Mouse (Mus musculus): ENCODE results near the gene Pon3.

Pon3 gene

DNA sequence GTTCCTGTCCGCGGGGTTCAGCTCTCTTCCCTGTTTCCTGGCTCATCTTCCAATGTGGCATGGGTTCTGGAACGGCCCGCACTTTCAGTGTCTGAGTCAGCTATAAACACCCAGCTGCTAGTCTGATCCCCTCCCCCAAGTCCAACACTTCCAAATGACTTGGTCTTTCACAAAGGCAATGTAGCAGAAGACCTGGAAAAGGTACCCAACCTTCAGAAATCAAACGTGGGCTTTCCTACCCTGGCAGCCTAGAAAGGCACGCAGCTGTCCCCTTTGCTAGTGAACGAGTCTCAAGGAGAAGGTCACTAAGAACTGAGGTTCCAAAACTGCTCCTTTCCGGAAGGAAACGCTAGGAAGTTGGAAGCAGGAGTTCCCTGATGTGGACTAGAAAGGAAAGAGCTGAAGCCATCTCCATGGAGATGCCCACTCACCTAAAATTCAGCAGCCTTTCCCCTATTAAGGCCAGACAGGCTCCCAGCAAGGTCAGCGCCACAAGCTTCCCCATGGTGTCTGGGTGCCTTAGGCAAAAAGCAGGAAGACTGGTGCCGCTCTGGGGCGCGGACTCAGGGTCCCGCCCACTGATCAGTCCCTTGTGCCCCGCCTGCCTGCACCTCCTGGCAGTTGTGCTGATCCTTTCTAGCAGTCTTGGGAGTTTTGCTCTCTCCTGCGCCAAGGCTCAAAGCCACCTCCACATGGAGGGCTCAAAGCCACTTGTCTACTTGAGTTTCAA is at the start of gene Pon3:
Gene Pon3 (minus strand): TSS at position 565 of the 730 bp plus-strand sequence.
- no peak for DNase-seq (ENCODE audit: low read depth, low spot score)

DNA sequence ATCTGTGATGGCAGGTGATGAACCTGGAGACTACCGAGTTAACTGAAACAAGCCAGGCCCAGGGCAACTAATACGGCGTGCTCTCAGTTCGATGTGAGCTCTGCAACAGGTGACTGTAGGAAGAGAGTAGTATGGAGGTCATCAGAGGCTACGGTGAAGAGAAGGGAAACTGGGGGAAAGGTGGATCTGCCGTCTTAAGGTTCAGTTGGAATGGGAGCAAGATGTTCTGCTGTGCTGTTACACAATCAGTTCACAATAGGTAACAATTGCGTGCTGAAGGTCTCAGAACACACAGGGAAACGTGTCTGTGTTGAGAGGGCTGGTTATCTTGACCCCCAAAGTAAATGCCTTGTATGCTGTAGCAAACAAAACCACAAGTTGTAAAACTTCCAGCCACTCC is 48.9 kb upstream of the Pon3 start:
- no peak for DNase-seq (ENCODE audit: low read depth, low spot score)

DNA sequence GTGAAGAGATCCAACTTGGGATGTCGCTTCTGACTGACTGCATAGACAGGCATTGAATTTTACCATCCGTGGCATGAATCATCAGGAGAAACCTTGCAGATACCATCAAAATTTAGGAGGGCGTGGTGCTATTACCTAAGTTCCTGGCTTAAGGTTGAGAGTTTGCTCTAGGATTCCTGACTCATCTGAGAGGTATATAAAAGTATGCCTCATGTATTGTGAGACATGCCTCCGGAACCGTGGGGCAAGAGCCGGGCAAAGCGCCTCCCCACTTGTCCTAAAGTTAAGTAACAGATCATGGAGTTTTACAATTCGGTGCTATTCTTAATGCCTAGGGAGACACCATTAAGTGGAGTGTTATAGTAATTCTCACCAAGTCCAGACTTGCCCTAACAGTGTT is 44.5 kb upstream of the Pon3 start:
- DNase-seq (ENCODE audit: low read depth, low spot score), result no peak

DNA sequence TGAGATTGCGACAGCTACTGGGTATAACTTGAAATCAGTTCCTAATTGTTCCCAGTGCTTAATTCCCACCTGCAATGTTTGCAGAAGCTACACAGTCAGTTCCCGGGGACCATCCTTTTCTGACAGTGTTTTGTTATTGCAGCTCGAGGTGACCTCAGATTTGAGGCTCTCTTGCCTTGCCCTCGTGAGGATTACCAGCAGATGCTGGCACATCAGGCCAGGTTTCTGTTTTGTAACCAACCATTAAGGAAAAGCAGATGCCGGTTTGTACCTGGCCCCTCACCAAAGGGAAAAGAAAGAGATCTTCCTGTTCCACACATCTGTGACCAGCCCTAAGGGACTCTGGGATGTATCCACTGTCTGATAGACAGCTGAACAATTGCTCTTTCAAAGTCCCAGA is 43.5 kb upstream of the Pon3 start:
- DNase-seq (ENCODE audit: low read depth, low spot score), result no peak

DNA sequence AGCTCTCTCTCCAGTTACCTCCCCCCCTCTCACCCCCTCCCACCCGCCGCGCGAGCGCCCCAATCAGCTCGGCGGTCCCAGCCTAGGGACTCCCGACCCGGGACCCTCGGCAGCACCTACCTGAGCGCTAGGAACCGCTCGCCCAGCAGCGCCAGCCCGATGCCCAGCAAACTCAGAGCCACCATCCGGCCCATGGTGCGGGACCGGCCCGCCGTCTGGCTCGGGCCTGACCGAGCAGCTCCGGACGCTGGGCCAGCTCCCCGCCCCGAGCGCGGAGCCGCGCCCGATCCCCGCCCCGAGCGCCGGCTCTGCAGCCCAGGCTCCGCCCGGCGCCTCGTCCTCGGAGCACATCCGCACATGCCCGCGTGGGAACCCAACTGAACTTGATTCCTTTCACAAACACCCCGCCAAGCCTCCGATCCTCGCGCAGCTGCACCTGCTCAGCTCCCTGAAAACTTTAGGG is 42.0 kb upstream of the Pon3 start, which contains the start of gene Pon2:
Gene Pon2 (minus strand): TSS at position 364 of the 463 bp plus-strand sequence.
- no peak for DNase-seq (ENCODE audit: low read depth, low spot score)

DNA sequence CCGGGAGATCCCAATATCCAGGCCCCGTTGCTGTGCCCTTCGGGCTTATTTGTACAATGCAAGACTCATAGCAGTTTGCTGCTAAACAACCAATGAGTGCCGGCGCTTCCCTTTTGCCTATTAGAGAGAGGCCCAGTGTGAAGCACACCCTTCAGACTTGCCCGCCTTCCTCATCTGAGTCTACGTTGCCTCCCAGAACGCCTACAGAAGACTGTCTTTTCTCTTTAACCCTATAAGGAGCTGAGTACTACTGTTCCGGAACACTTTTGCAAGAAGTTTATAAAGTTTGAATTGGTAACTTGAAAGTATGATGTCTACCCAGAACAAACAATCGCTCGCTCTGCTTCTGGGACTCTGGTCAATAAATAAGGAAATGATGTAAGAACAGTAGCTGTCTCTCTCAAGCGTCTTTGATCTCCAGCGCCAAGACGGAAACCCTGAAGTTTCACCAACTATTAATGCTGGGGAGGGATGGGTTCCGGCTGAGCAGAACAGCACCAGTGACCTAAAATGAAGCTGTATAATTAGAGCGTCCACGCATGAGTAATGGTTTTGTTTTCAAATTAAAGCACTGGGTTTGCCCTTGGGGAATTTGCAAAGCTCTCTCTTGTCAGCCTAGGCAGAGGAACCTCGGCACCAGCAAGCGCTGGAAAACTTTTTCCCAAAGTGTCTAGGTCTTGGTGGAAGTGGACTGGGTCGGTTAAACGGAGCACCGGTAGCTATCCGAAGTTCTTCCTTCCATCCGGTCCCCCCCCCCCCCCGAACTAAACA is 41.4 kb upstream of the Pon3 start:
- peak; percentile 20 for DNase-seq (ENCODE audit: low read depth, low spot score)

DNA sequence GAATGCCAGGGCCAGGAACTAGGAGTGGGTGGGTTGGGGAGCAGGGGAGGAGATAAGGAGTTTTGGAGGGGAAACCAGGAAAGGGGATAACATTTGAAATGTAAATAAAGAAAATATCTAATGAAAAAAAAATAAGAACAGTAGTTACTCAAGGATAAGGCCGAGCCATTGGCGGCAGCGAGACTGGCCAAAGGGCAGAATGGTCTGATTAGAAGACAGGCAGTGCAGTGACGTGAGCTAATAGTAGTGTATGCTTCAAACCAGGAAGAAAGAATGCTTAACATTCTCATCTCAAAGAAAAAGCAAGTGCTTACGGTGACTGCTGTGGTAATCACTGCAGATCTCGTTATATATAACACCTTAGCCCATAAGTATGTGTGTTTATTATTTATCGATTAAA is 40.0 kb upstream of the Pon3 start:
- no peak for DNase-seq (ENCODE audit: low read depth, low spot score)

DNA sequence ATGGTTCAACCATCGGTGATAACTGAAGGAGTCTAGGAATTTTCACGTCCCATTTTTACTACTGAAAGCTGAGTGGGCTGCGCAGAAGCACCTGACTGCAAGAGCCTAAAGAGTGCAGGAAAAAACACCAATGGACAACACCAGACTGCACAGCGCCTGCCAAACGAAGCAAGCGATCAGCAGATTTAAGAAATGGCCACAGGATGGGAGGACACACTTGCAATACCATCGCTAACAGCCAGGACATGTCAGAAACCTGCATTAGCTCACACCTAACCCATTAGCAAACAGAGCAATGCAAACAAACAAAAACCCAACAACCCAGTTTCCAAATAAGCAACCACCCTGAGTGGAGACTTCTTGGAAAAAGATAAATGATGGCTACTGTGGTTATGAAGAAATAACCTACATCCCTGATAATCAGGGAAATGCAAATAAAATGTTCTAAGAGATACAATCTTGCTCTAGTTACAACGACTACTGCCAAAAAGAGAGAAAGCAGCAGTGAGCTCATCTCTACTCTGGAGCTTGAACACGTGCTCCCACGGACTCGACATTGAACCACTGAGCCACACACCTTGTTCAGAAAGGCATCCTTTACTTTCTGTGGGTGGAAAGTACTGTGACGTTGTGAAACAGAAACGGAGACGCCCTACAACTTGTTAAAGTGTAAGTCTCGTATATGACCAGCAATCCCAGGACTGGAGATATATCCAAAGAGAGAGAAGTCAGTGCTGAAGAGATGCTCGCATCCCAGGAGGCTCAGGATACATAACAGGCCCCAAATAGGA is 38.8 kb upstream of the Pon3 start:
- DNase-seq (ENCODE audit: low read depth, low spot score), result no peak

DNA sequence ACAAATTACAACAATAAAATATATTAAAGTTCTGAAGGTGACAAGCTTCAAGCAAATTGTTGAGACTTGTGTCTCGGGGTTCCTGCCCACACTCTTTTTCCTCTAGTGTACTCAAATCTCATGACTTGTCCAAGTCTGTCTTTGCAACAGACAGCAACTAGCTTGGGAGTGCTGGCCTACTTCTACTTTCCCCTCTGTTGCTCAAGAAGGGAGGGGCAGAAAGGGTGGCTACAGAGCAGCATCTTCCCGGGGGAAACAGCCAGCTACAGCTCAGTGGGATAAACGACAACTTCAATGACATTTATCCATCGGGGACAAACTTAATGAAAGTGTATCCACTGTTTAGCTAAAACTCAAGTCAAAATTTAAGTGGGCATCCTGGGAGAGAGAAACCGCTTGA is 36.8 kb upstream of the Pon3 start:
- no peak for DNase-seq (ENCODE audit: low read depth, low spot score)

DNA sequence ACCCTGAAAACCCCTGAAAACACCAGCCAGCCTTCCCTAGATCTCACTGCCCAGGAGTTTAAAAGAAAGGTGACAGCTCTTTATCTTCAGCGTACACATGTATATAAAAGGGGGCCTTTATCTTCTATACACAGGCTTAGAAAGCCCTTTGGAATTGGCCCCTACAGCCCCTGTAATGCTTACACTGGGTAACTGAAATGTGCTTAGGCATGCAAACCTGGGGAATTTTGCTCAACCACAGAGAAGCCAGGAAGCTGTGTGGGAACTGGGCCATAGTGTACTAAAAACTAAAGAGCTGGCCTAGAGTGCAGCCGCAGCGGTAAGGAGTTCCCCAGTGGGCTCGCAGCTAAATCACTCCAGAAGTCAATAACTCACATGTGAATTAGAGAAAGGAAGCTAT is 35.4 kb upstream of the Pon3 start:
- no peak for DNase-seq (ENCODE audit: low read depth, low spot score)

DNA sequence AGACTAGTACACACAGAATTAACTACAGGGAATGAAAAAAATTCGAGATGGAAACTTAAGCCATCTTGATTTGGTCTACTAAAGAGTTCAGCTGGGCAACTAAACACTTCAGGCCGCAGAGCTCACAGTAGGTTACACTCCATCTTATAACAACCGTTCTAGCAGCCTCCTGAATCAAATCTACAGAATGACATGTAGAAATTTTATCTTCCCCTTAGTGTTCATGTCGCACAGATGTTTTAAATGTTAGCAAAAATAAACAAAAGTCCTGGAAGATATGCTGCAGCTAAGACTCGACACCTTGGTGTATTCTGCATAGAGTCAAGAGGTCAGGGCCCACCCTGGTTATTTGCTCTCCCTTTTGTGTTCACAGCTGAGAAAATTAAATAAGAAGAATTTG is 31.8 kb upstream of the Pon3 start:
- DNase-seq (ENCODE audit: low read depth, low spot score), result no peak

DNA sequence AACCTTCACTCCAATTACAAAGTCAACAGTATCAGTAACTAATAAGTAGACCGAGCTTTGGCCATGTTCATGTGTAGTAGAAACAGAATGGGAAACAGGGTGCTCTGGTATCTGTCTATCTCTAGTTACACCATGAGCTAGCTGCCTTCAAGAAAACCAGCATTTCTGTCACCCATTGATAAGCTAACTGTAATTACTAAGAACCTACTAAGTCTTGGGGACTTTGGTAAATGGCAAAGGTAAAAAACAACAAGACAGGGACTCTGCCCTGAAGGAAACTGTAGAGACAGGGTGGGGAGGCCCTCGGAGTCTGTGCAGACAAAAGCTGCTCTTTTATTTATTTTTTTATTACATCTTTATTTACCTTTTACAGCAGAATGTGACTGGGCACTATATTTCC is 31.3 kb upstream of the Pon3 start:
- DNase-seq (ENCODE audit: low read depth, low spot score), result no peak

DNA sequence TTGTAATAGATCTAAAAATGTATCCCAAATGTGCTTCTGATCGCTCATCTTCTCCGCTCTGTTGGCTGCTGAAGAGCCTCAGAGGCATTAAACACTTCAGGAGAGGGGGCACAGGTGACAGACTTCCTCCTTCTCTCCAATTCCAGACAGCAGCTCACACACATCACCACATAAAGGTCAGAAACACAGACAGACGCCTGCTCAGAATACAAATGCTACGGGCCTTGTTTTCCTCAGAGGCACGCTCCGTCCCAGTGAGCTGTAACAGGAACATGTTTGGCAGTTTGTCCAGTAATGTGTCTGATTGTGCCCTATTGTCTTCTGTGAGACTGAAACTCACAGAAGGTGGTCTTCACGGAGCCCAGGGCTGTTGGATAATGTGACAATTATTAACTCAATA is 26.3 kb upstream of the Pon3 start:
- DNase-seq (ENCODE audit: low read depth, low spot score), result no peak

DNA sequence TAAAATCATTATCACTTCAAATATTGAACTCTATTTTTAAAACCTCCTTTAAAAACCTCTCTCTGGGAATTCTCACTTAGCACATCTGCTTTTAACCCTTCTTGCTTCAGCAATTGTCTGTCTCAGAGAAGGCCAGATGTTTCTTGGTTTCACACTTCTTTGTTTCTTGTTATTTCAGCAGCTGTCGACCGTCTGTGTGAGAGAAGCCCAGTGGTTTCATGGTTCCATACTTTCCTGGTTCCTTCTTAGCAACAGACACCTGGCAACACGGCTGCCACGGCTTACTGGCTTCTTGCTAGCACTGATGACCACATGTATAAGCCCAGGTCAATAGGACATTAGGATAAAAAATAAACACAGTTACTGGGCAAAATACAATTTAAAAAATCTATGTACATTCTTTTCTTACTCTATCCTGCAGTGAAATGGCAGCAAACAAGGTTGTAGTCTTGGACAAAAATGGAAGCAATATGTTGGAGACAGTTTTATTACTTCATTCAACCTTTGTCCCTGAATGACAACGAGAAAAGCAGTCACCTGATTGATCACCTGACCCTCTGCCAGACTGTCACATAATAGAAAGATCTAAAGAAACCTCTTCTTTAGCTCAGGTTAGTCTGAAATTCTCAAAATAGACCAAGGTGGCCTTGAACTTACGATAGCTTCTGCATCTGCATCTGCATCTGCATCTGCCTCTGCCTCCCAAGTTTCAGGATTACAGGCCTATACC is 24.7 kb upstream of the Pon3 start:
- DNase-seq (ENCODE audit: low read depth, low spot score), result no peak

DNA sequence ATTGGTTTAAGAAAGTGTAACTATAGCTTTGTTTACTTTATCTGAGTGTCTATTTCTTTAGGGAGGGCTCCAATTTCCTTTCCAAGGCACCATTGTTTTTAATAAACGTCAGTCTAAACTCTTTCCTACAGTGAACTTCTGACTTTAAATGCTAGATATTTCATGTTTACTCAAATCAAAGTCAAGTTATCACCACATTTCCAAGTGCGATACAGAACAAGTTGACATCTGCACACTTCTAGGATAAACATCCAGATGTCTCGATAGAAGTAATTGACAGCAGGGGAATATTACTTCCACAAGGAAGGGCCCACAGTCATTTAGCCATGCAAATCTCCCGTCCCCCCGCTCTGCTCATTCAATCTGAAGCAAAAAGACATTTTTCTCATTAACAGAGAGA is 21.9 kb upstream of the Pon3 start:
- no peak for DNase-seq (ENCODE audit: low read depth, low spot score)

DNA sequence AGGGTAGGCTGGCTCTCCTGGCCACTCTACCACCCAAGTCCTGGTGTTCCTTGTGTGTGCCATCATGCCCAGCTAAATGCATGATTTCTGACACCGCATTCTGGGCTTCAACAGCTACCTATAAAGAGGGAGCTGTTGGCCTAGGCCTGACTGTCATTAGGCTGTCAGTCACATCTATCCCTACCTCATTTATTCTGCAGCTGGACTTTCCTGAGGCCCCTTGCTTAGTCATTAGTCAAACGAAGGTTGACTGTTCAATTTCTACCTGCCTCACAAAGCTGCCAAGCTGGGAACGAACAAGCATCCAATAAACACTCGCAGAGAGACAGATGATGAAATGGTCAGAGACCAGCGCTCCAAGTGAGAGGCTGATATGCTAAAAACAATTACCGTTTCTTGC is 13.6 kb upstream of the Pon3 start:
- no peak for DNase-seq (ENCODE audit: low read depth, low spot score)

DNA sequence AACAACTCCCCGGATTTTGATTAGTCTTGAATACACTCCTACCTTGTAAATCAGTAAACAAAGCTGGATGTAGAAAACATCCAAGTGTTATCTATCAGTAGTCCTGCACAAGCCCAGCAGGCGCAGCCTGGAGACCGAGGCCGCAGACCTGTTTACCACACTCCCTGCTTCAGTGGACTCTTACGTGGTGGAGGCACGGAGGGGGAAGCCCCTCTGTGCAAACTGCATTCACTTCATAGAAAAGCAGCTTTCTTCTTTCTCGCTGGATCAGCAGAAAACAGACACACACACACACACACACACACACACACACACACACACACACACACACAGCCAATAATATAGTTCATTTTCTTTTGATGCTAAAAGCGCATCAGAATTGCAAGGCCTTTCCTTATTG is 8.7 kb upstream of the Pon3 start:
- DNase-seq (ENCODE audit: low read depth, low spot score), result no peak

DNA sequence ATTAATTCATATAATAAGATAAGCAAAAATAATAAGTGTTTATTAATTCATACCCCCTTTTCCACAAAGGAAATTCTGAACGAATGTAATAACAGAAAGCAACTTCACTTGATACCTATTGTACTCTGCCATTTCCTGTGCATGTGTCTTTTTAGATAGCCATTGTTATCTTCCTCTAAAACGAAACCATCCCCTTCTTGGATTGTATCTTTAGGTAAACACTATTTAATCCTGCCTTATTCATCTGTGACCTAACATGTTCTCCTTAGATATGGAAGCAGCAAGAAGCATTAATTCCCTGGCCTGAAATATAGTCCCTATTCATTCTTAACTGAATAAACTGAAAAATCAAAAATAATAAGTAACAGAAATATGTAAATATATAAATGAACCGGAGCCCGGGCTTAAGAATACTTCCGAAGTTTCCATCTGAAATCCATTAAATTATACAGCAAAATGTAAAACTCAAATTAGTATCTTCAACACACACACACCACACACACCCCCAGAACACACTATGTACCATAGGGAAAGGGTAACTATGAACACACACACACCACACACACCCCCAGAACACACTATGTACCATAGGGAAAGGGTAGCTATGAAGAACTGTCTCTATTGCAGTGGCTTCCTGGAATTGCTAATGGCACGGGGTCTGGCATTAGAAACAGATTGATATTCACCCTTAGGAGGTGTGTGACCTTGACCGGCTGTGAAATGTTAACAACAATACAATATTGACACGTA is 7.3 kb upstream of the Pon3 start:
- DNase-seq (ENCODE audit: low read depth, low spot score), result no peak

DNA sequence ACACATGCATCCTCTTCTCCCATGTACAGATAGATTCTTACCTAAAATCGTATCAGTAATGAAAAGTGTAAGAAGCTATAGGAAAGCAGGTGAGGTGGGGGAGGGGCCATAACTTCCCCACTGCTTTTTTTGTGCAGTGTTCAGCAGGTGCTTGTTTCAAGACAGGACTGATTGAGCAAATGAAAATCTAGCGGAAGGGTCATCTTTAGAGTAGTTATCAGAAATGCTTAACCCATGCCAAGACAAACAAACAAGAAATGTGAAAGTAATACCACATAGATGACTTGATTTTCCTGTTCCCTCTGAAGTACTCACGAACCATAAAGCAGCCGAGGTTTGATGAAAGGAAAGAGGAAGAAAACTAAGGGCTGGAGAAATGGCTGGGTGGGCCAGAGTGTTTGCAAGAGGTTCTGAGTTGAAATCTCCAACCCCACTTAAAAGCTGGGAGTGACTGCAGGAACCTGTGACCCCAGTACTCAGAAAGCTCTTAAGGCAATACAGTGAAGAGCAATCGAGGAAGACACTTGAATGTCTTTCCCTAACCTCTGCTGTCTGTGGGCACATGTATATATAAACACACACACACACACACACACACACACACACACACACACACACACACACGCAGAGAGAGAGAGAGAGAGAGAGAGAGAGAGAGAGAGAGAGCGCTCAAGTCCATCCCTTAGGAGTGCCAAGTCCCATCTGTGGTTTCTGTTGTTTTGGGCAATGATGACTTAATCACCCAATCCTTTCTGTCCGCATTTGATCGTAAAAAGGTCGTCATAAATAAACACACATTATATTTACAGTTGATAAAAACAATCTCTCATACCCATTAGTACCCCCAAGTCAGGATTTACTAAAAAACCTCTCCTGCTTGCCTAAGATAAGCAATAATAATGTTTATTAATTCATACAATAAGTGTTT is 6.5 kb upstream of the Pon3 start:
- DNase-seq (ENCODE audit: low read depth, low spot score), result no peak

DNA sequence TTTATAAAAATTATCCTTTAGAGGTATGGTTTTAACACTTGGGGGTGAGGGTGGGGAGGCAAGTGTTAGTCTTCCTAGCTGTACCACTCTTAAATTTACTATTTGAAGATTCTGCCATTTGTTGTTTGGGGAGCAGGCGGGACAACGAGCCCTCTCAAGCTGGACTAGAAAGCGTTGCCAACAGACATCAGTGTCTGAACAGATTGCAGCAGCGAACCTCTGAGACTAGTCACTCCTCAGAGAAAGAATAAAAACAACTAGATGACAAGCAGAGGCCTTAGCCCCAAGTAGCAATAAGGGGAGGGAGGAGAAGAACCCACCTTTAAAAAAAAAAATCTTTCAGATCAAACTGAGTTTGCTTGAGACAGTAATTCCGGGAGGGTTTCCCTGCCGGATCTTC is 795 bp downstream of the Pon3 start:
- no peak for DNase-seq (ENCODE audit: low read depth, low spot score)

Data from brain, embryonic 18.5 days (tissue).